Mouse (Mus musculus) hematopoietic stem cell, adult 5-6 weeks (primary cell): ENCODE results near the gene Gabrr2. TPM values are rescaled to one million over a fixed set of nuclear protein-coding genes. Genes with fewer than 3 reads are reported as not detected.
"Not testable (repeated sequence)": the region's sequence is repeated elsewhere in the genome, so short reads cannot be mapped to it uniquely, and the experiment has no call there.

Experiments
- ATAC-seq, 2 experiments: fragments of 125-278 bp in 1 of 2; replicated peaks in 1 of 2; 2 replicates each; pipeline ENCODE4 v1.8.0; 2016 to 2017; ENCODE audit warnings: inconsistent platforms in 2 of 2, mild to moderate bottlenecking in 2 of 2, moderate number of reproducible peaks in 2 of 2, low read depth in 1 of 2, moderate TSS enrichment in 1 of 2; ENCODE audit not compliant: low FRiP score in 2 of 2, poor library complexity in 2 of 2, severe bottlenecking in 2 of 2, insufficient read depth in 1 of 2, low TSS enrichment in 1 of 2
- total RNA-seq: library from RNA; stranded (forward); fragments of 172-1452, 232-1000 nt; gene quantifications from 2 replicates; pipeline ENCODE4 v1.2.3, GENCODE M21; 2017

Gene Gabrr2
- total RNA-seq, 1 experiment from 2014 or later = not detected

DNA sequence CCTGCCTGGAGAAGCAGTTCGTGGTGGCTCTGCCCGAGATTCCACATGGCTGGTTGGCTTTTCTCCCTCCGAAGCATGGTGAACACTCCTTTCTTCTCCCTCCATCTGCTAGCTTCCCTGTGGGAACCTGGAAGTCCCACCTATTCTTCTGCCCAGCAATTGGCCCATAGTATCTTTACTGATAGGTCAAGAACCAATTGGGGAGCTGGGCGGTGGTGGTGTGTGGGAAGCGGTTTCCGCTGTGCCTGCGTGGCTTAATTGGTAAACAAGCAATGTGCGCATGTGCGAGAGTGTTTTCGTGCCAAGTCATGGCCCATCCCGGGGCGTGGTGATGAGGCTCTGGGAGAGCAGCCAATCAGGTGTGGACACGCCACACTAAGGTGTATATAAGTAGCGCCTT, 50.1 kb downstream of the Gabrr2 start:
- not testable (repeated sequence) for ATAC-seq

DNA sequence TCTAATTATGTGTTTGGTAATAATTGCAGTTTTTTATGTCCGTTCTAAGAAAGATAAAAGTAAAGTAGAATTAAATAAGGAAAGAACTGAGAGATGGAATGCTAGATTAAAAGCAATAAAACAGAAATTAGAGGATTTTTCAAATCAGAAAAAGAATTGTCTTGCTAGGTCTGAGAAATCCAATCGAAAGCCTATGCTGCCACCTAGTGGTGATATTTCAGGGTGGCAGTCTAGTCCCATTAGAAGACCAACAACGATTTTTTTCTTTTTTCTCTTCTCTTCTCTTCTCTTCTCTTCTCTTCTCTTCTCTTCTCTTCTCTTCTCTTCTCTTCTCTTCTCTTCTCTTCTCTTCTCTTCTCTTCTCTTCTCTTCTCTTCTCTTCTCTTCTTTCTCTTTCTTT, 56.3 kb downstream of the Gabrr2 start:
- 0 out of 4 replicates have a peak, but pooled peaks of 1 of the 2 experiments have one; percentile 56 for ATAC-seq

DNA sequence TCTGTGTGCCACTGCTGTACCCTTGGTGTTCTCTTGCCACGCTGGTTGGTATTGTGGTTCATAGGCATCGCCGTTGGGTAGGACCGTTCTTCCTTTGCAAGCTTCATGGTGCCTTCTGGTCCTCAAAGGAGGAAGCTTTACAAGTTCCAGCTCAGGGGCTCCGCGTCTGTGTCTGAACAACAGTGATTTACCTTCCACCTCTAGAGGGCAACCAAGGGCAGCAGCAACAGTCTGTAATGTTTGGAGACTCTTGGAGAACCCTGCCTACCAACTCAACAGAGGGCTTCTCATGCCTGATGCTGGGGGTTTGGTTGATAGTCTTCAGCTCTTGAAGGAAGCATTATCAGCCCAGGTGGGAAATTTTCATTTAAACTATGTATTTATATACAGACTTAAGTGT, 61.7 kb downstream of the Gabrr2 start:
- peak; percentile 89 to 98 for ATAC-seq

DNA sequence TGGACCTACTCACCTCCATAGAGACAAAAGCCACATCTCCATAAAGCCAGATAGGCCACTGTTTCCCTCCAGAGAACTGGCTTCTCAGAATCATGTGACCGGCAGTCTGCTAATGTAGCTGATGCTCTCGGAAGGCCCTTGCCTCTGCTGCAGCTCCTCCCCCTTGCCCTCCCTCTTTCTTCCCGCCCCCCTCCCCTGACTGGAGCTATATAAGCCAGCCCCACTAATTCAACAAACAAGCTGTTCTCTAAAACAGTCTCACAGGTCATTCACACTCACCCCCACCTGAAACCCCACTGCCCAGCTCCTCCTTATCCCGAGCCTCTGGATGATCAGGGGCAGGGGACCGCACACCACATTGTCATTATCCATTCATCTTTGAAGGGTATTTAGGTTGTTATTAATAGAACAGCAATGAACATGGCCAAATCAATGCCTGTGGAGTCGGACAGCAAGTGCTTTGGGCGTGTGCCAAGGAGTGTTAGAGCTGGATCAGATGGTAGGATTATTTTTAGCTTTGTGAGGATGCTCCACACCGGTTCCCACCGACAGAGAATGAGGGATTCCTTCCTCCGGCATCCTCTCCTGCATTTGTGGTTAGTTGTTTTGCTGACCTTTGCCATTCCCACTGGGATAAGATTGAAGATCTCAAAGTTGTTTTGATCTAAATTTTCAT, 62.7 kb downstream of the Gabrr2 start:
- ATAC-seq = no peak

GRCm38 (mm10) chr4:33132221-33132620, 69.4 kb downstream of the Gabrr2 start, which contains the start of gene Gabrr1:
Gene Gabrr1 (plus strand): TSS chr4:33132521.
- no peak for ATAC-seq

Other genes starting within 250 kb of the Gabrr2 start
- gene Ankrd6, start 112.2 kb upstream of the Gabrr2 start, total RNA-seq = 2.8 and 5.0 TPM in 2 replicates
- gene Rragd, start 80.0 kb upstream of the Gabrr2 start, total RNA-seq = 0.35 and 0.56 TPM in 2 replicates
- 53.3 and 58.7 TPM in 2 replicates for gene Ube2j1, start 31.6 kb upstream of the Gabrr2 start, total RNA-seq
- gene Gabrr1, start 69.5 kb downstream of the Gabrr2 start, total RNA-seq = not detected in 2 replicates
- 1.9 and 3.3 TPM in 2 replicates for gene Pm20d2, start 126.7 kb downstream of the Gabrr2 start, total RNA-seq
- gene Srsf12, start 146.0 kb downstream of the Gabrr2 start, total RNA-seq = 0.25 and 0.89 TPM in 2 replicates
- gene Pnrc1, start 227.2 kb downstream of the Gabrr2 start, total RNA-seq = 345 and 386 TPM in 2 replicates
- 44.5 and 54.0 TPM in 2 replicates for gene Rngtt, start 247.3 kb downstream of the Gabrr2 start, total RNA-seq